Mouse (Mus musculus) C2C12 (cell line): ENCODE data around the gene Ppp2r5e.

ENCODE experiments used
- CEBPB ChIP-seq: IDR thresholded peaks from one replicate; pipeline ENCODE4 v1.6.1; 2011; ENCODE audit warnings: low read depth, mild to moderate bottlenecking, control low read depth, moderate library complexity
- CTCF ChIP-seq: IDR thresholded peaks from one replicate; pipeline ENCODE4 v1.5.1; 2011; ENCODE audit not compliant: control insufficient read depth, insufficient read depth, insufficient read length
- FOSL1 ChIP-seq: IDR thresholded peaks from one replicate; pipeline ENCODE4 v1.8.0; 2011; ENCODE audit warnings: mild to moderate bottlenecking, low read length; ENCODE audit not compliant: poor library complexity, insufficient read depth, severe bottlenecking
- MAX ChIP-seq: IDR thresholded peaks from one replicate; pipeline ENCODE4 v1.6.1; 2011; ENCODE audit warnings: mild to moderate bottlenecking, control low read depth
- MYOG ChIP-seq: IDR thresholded peaks from one replicate; pipeline ENCODE4 v1.6.1; 2011; ENCODE audit not compliant: control insufficient read depth, insufficient read length; ENCODE audit errors: extremely low read depth

DNA sequence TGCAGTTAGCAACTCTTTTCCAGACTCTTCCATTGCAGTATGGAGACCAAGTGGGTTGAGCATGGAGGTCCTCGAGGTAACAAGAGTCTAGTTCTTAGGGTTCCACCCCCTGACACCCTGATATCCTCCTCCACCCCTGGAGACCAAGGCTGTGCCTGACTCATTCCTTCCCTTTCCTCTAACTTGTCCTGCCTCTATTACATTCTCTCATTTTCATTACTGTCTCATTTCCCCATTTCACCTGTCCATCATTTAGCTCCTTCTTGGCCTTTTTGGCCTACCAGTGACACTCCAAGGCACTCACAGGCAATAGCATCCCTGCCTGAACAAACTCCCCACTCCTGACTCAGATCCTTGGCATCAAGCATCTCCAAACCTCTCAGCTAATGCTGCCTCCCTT lies 98.3 kb downstream of the Ppp2r5e start:
- TF ChIP-seq CTCF (no peak), FOSL1 (no peak), MAX (no peak), CEBPB (no peak), MYOG (no peak)
